Mouse (Mus musculus): ENCODE measurements around the gene Hnrnpll. TPM values are rescaled to one million over a fixed set of nuclear protein-coding genes. Genes with fewer than 3 reads are reported as not detected.
"Not testable (repeated sequence)": the region's sequence is repeated elsewhere in the genome, so short reads cannot be mapped to it uniquely, and the experiment has no call there.

The Hnrnpll gene
- polyA plus RNA-seq, 1 experiment from 2014 or later = 65.9 TPM

DNA sequence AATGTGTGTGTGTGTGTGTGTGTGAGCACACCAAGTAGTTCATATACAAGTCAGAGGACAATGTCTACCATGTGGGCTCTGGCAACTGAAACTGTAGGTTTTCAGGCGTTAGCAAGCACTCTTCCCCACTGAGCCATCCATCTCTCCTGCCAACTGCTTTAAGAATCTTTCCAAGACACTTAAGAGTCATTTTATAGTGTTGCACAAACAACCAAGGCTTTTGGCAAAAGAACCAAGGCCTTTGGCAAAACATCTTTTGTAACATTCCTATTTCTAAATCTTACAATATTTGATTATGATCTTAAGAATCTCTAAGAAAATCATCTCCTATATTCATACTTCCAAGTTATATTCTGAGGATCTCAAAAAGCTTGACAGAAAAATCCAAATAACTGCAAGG, 2.4 kb downstream of the Hnrnpll start:
- DNase-seq (ENCODE audit: low read depth, low spot score) = no peak

DNA sequence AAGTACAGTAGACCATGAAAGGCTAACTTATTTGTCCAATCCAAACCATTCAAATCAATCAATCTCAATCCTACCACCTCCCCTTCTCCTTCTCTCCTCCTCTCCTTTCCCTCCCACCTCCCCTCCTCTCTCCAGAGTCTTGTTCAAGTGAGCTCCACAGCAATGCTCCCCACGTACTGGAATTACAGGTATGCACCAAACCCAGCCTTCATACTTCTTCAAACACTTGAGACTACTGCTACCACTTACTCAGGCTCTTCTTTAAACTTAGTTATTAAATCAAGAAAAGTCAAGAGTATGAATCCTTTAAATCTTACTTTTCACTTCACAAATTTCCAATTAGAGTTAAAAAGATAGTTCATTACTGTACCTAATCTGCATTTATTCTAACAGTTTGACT, 3.6 kb downstream of the Hnrnpll start:
- no peak for ATAC-seq
- POLR2A ChIA-PET = no interaction called here
- no peaks in the 10 kb centered on the region for H3K27me3 ChIP-seq
- CTCF ChIA-PET = interaction anchor here (0.7 to 2.1 kb wide), 4 partner anchors 10 to 132 kb away, joined by 3 to 8 read pairs (median 6); no protein-coding TSS in a partner anchor
- TF ChIP-seq CTCF (IDR thresholded peaks at IDR 0.05) = no peak
- in situ Hi-C loops (cut with MboI; ENCODE audit: low pct_unique_long_range_greater_than_20kb) = no loop called here
- no peak for DNase-seq (ENCODE audit: low read depth, low spot score)

More for the DNA sequence above, 2.4 kb downstream of the Hnrnpll start:
- TF ChIP-seq CTCF (IDR thresholded peaks at IDR 0.05) = no peak
- no peaks in the 10 kb centered on the region for H3K27me3 ChIP-seq
- ATAC-seq = no peak
- ChIA-PET POLR2A (interaction anchor here (0.8 to 1.8 kb wide), 3 partner anchors 19 to 1068 kb away, joined by 3 to 7 read pairs (median 3); no protein-coding TSS in a partner anchor), CTCF (interaction anchor here (1.2 to 1.6 kb wide), 3 partner anchors 9 to 33 kb away, joined by 3 to 5 read pairs (median 4); no protein-coding TSS in a partner anchor)
- in situ Hi-C loops (cut with MboI; ENCODE audit: low pct_unique_long_range_greater_than_20kb) = no loop called here

DNA sequence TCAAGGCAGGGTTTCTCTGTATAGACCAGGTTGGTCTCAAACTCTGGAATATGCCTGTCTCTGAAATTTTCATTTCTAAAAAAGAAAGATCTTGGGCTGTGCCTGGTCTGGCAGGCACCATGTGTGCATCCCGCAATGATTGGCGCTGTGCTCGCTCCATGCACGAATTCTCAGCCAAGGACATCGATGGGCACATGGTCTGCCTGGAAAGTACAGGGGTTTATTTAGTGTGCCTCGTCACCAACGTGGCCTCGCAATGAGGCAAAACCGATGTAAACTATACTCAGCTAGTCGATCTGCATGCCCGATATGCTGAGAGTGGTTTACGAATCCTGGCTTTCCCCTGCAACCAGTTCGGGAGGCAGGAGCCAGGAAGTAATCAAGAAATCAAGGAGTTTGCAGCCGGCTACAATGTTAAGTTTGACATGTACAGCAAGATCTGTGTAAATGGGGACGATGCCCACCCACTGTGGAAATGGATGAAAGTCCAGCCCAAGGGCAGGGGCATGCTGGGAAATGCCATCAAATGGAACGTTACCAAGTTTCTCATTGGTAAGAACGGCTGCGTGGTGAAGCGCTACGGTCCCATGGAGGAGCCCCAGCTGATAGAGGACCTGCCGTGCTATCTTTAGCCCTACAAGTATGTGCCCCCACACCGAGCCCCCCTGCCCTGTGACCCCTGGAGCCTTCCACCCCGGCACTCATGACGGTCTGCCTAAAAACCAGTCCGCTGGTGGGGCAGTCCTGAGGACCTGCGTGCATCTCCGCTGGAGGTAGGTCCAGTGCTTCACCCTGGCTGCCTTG, 8.0 kb downstream of the Hnrnpll start:
- H3K27me3 ChIP-seq = no peaks in the 10 kb centered on the region
- no peak for TF ChIP-seq CTCF (IDR thresholded peaks at IDR 0.05)
- ATAC-seq (no peak), DNase-seq (ENCODE audit: low read depth, low spot score) (no peak)
- POLR2A ChIA-PET = no interaction called here
- CTCF ChIA-PET = no interaction called here
- in situ Hi-C loops (cut with MboI; ENCODE audit: low pct_unique_long_range_greater_than_20kb) = no loop called here

DNA sequence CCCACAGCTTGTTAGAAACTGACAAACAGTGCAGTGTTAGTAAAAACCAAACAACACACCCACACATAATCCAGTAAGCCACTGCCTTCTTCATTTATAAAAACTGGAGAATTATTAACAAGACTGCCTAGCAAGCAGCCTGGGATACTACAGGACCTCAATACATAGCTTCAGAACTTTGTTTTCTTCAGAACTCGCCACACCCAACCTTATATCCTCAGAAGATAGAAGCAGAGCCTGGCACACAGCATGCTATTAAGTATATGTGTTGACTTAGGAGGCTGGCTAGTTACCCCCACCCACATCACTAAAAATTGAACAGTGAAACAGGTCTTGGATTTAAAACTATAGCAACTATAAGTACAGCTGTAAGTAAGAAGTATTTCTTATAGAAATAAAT, 10.5 kb downstream of the Hnrnpll start:
- POLR2A ChIA-PET = interaction anchor here (0.6 kb wide), 1 partner anchor 105 kb away, joined by 3 read pairs; no protein-coding TSS in a partner anchor
- ATAC-seq = no peak

DNA sequence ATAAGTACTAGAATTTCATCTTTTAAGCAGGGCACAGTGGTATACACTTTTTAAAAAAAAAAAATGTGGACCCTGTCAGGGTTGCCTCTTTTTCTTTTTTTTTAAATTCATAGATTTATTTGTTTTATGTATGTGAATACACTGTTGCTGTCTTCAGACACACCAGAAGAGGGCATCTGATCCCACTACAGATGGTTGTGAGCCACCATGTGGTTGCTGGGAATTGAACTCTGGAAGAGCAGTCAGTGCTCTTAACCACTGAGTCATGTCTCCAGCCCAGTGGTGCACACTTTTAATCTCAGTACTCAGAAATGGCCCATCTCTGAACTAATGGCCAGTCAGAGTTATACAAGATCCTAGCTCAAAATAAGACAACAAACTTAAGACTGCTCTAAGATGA, 12.8 kb downstream of the Hnrnpll start:
- H3K27me3 ChIP-seq; ATAC-seq; DNase-seq (ENCODE audit: low read depth, low spot score): not testable (repeated sequence)
- ChIA-PET POLR2A (interaction anchor here (0.7 kb wide), 1 partner anchor 125 kb away, joined by 5 read pairs; no protein-coding TSS in a partner anchor), CTCF (interaction anchor here (1.0 to 3.3 kb wide), 4 partner anchors 9 to 131 kb away, joined by 3 to 29 read pairs (median 6); no protein-coding TSS in a partner anchor)
- peak; percentile 47 for TF ChIP-seq CTCF (IDR thresholded peaks at IDR 0.05)
- in situ Hi-C loops (cut with MboI; ENCODE audit: low pct_unique_long_range_greater_than_20kb) = loop anchor here (5.0 kb wide), 1 partner anchor 133 kb away; no protein-coding TSS in a partner anchor

More for the DNA sequence above, 10.5 kb downstream of the Hnrnpll start:
- TF ChIP-seq CTCF (IDR thresholded peaks at IDR 0.05) = no peak
- in situ Hi-C loops (cut with MboI; ENCODE audit: low pct_unique_long_range_greater_than_20kb) = no loop called here
- CTCF ChIA-PET = interaction anchor here (1.2 to 1.6 kb wide), 2 partner anchors 9 to 128 kb away, joined by 4 to 5 read pairs; no protein-coding TSS in a partner anchor
- DNase-seq (ENCODE audit: low read depth, low spot score) = no peak
- no peaks in the 10 kb centered on the region for H3K27me3 ChIP-seq

DNA sequence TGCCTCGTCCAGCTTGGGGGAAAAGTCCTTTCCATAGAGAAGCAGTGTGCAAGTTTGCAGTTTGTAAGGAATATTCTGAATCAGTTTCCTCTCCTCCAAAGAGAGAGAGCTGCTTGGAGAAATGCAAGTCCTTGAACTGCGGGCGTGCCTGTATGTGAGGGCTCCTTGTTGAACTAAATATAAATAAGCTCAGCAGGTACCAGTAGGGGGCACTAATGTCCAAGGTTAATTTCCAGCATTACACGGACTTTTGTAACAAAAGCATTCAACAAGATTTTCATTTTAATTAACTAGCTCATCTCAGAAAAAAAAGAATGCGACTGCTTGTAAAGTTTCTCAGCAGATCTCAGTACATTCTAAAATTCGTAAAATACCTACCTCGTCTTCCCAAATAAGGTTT, 13.9 kb downstream of the Hnrnpll start:
- TF ChIP-seq CTCF (IDR thresholded peaks at IDR 0.05) = peak; percentile 78
- CTCF ChIA-PET = interaction anchor here (0.9 to 3.3 kb wide), 12 partner anchors 8 to 147 kb away, joined by 3 to 29 read pairs (median 4); no protein-coding TSS in a partner anchor
- in situ Hi-C loops (cut with MboI; ENCODE audit: low pct_unique_long_range_greater_than_20kb) = loop anchor here (5.0 kb wide), 1 partner anchor 134 kb away; no protein-coding TSS in a partner anchor
- DNase-seq (ENCODE audit: low read depth, low spot score) = no peak
- H3K27me3 ChIP-seq = no peaks in the 10 kb centered on the region
- no peak for ATAC-seq
- POLR2A ChIA-PET = no interaction called here

DNA sequence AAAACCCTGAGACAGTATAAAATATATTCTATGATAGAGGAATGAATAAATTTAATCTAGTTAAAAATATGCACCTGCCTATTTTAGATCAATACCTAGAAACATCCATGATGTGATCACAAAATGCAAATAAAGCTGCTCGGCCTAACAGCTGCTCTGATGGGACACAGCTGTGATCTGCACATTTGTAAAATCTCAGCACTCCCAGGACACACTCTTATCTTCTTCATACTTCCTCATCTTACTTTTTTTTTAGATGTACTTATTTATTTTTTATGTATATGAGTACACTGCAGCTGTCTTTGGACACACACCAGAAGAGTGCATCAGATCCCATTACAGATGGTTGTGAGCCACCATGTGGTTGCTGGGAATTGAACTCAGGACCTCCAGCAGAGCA, 20.4 kb downstream of the Hnrnpll start:
- in situ Hi-C loops (cut with MboI; ENCODE audit: low pct_unique_long_range_greater_than_20kb) = no loop called here
- DNase-seq (ENCODE audit: low read depth, low spot score) (no peak), ATAC-seq (no peak)
- TF ChIP-seq CTCF (IDR thresholded peaks at IDR 0.05) = peak; percentile 9
- CTCF ChIA-PET = interaction anchor here (1.2 kb wide), 1 partner anchor 18 kb away, joined by 3 read pairs; no protein-coding TSS in a partner anchor
- no peaks in the 10 kb centered on the region for H3K27me3 ChIP-seq
- POLR2A ChIA-PET = interaction anchor here (1.2 to 1.8 kb wide), 2 partner anchors 18 to 166 kb away, joined by 3 to 7 read pairs; partner anchors contain the start of genes Srsf7 and Ttc39d

DNA sequence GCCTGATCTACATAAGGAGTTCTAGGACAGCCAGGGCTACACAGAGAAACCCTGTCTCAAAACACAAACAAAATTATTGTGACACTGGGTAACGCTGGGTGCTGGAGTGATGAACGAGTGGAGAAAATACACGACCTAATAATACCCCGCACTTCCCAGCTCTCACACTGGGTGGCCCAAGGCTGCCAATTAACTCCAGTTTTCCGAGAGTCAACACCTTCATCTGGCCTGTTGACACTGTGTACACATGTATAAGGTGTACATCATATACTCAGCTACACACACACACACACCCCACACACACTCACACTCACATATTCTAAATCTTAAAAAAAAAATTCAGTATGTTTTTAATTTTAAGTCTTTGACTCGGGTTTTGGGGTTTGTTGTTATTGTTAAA, 33.5 kb downstream of the Hnrnpll start:
- no peak for ATAC-seq
- H3K27me3 ChIP-seq = no peaks in the 10 kb centered on the region
- ChIA-PET POLR2A (interaction anchor here (1.0 kb wide), 1 partner anchor 148 kb away, joined by 3 read pairs; no protein-coding TSS in a partner anchor), CTCF (interaction anchor here (1.3 to 2.0 kb wide), 2 partner anchors 8 to 11 kb away, joined by 3 to 6 read pairs; no protein-coding TSS in a partner anchor)
- peak; percentile 8 for TF ChIP-seq CTCF (IDR thresholded peaks at IDR 0.05)
- no peak for DNase-seq (ENCODE audit: low read depth, low spot score)
- in situ Hi-C loops (cut with MboI; ENCODE audit: low pct_unique_long_range_greater_than_20kb) = no loop called here

DNA sequence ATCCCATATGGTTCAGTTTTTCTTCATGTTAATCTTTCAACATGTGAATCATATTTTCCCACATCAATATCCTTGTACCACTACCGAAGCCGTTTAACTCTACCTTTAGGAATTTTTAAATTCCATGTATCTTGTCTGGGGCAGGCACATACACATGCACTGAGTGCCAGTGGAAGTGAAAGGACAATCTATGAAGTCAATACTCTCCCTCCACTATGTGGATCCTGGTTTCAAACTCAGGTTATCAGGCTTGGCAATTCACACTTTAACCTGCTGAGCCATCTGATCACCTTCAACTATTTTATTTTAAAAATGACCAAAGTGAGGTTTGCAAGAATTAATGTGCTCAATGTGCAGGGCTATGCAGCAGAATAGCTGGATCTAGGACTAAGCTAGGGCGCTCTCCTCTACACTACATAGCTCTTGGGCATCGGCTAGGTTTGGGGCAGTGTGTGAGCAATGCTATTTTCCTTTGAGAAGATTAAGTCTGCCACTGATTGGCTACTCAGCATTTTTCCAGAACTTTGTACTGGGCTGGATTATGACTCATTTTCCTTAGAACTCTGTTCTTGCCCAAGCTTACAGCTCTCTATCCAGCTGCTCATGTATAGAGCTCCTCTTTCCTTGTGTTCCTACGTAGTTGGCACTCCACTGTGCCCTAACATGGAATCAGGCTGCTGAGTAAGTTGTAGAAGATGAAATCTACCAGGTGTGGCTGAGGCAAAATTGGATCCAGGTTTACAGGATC, 35.8 kb downstream of the Hnrnpll start:
- in situ Hi-C loops (cut with MboI; ENCODE audit: low pct_unique_long_range_greater_than_20kb) = no loop called here
- CTCF ChIA-PET = interaction anchor here (1.5 kb wide), 1 partner anchor 33 kb away, joined by 4 read pairs; no protein-coding TSS in a partner anchor
- TF ChIP-seq CTCF (IDR thresholded peaks at IDR 0.05) = no peak
- POLR2A ChIA-PET = no interaction called here
- no peaks in the 10 kb centered on the region for H3K27me3 ChIP-seq
- ATAC-seq (no peak), DNase-seq (ENCODE audit: low read depth, low spot score) (no peak)

DNA sequence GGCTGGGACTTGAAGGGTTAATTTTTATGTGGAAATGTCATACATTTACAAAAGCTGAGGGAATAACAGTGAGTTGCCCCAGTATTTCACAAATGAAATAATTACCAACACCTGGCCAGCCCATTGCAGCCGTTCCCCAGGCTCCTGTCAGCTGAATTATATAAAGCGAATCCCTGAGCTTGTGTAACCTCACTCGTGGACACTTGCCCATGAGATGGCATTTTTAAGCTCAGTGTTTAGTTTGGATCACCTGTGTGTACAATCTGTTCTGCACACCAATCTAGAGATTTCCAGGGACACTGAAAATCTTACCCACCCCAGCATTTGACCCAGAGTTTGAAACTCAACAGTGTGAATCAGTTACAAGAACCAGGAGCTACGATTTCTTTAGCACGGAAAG, 40.0 kb downstream of the Hnrnpll start:
- DNase-seq (ENCODE audit: low read depth, low spot score) (no peak), ATAC-seq (no peak)
- CTCF ChIA-PET = interaction anchor here (1.2 to 1.4 kb wide), 2 partner anchors 10 to 158 kb away, joined by 3 read pairs; no protein-coding TSS in a partner anchor
- H3K27me3 ChIP-seq = no peaks in the 10 kb centered on the region
- TF ChIP-seq CTCF (IDR thresholded peaks at IDR 0.05) = no peak
- in situ Hi-C loops (cut with MboI; ENCODE audit: low pct_unique_long_range_greater_than_20kb) = no loop called here
- POLR2A ChIA-PET = no interaction called here

Data from Patski (cell line).